Mouse (Mus musculus) testis, adult 2 months (tissue): Measurements from ENCODE around the gene 3110082I17Rik.

Experiments
- CTCF ChIP-seq: fragments of 200-500 bp; IDR thresholded peaks from 2 replicates; pipeline ENCODE4 v1.5.1; 2012; ENCODE audit warnings: low read depth, mild to moderate bottlenecking, inconsistent platforms, low read length, moderate library complexity; ENCODE audit not compliant: control insufficient read depth, insufficient read depth, insufficient replicate concordance
- POLR2A ChIP-seq: fragments of 200-500 bp; IDR thresholded peaks from 2 replicates; pipeline ENCODE4 v1.6.1; 2012; ENCODE audit warnings: low read depth, mild to moderate bottlenecking, inconsistent platforms, low read length, moderate library complexity; ENCODE audit not compliant: control insufficient read depth

DNA sequence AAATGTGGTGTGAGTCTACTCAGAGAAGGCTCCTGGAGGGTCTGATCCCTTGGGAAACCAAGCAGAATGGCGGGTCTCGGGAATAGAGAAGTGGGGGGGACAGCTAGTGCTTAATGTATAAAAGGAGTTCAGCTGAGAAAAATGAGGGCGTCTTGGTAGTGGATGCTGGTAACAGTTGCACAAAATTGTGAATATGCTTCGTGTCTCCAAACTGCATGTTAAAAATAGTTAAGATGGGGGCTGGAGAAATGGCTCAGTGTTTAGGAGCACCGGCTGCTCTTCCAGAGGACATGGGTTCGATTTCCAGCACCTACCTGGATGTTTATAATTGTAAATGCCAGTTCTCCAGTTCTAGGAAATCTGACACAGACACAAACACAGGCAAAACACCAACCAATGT is 139.0 kb downstream of the 3110082I17Rik start:
- TF ChIP-seq CTCF = no peak
- TF ChIP-seq POLR2A = no peak
